Mouse (Mus musculus) CD4-positive, CD25-positive, alpha-beta regulatory T cell, adult 2 months (primary cell): Measurements from ENCODE around the gene Nnmt.

ENCODE experiments used
- DNase-seq: peaks from one replicate; pipeline ENCODE4 v3.0.0-alpha.2; 2012; ENCODE audit warnings: low read depth, low spot score

The Nnmt gene

DNA sequence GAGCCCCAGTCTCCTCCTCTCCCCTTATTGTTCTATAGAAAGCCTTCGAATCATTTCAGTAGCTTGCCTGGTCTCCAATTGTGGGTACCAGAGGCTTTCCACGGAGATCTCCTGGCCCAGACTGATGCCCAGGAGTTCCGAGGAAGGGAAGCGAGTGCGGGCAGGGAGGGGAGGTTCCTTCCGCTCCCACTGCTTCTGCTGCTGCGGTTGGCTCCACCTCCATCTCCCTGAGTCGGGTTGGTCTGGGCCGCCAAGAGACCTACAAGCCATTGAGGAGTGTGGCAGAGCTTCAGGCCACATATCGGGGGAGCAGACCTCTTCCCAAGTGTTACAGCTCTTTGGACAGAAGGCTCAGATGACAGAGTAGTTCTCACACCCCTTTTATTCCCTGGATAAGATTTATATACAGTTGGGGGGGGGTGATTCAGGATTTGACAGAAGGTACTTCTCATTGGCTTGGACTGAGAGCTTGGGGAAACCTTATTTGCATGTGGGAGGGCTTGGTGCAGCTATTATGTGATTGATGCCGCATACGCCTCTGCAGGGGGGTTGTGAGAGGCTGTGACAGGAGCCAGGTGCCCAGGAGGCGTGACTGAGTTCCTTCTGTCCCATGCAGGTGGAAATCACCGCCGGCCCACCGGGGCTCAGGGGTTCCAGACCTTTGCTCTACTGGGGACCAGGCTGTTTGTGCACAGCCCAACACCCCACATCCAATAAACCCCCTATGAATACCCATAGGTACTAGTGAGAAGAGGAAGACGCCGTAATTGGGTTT, 30.8 kb upstream of the Nnmt start:
- DNase-seq = no peak

- DNase-seq = no peak
Observed at GRCm38 (mm10) chr9:48633147-48633546, 28.2 kb upstream of the Nnmt start.

DNA sequence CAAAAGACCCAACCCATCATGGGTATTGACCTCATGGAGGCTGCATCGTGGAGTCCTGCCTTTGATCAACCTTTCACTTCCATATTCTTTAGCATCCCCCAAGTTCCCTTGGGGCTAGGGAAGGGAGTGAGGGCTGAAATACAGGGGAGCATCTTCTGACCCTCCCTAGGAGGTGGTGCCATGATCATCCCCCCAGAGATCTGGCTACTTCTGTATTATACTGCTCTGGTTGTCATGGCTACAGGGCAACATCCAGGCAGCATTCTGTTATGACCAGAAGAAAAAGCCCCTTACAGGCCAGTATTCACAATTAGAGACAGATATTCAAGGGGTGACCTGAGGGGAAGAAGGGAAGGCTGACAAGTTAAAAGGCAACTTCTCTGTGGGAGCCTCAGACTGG, 14.3 kb upstream of the Nnmt start:
- no peak for DNase-seq

- peak; percentile 75 for DNase-seq
Observed at GRCm38 (mm10) chr9:48618589-48618988, 13.6 kb upstream of the Nnmt start.

DNA sequence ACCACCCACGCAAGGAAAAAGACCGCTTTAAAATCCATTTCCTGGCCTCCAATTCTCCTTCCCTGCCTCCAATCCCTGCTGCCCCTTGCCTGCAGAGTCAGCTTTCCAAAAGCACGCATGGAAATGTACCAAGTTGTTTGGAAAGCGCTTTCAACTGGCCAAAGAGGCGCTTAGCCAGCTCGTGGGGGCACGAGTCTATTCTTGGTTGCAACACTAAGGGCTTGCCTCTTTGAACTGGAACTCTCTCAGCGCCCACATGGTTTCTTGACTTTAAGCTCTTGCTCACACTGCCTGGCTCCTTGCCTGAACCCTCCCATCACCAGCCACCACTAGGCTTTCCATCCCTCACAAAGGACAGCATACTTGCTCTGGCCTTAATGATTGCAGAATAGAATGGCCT, 13.2 kb upstream of the Nnmt start:
- DNase-seq = no peak

- no peak for DNase-seq
Observed at GRCm38 (mm10) chr9:48617511-48618010, 12.6 kb upstream of the Nnmt start.

DNA sequence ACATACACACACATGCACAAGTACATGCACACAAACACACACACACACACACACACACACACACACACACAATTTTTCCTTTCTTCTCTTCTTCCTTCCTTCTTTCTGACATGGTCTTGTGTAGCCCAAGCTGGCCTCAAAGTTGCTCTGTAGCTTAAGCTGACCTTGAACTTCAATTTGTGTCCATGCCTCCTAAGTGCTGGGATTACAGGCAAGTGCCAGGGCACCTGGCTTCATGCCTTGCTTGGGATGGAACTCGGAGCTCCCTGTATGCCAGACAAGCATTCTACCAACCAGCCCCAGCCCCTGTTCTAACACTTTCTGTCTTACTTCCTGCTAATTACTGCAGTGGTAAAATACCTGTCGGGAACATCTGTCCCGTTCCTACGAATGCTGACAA, 8.3 kb upstream of the Nnmt start:
- no peak for DNase-seq

DNA sequence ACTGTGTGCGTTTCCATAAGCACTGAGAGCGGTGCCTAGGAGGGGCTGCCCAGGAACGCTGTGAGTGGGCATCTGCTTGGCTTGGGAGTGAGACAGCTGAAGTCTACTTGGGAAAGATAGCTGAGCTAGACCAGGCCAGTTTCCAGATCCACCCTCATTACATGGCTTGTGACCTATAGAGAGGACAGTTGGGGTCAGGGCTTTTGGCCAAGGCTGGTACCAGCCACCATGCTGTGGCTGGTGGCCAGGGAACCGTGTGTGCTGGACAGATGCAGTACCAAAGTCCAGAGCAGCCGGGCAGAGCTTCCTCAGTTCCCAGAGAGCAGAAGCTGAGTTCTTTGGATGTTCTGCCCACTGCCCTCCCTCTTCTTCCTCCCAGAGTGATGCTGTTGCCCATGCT, 7.6 kb upstream of the Nnmt start:
- DNase-seq = no peak

- no peak for DNase-seq
Observed at GRCm38 (mm10) chr9:48611032-48611431, 6.1 kb upstream of the Nnmt start.

DNA sequence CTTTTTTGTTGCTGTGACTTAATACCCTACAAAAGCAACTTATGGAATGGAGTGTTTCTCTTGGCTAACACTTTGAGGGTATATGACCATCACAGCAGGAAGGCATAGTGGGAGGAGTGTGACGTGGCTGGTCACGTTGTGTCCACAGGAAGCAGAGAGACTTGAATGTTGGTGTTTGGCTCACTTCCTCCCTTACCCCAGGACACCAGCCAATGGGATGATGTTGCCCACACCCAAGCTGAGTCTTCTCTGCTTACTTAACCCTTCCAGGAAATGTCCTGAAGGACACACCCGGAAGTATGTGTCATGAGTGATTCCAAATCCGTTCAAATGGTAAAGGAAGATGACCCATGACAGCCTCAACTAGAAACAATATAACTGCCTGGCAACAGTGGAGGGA, 4.8 kb upstream of the Nnmt start:
- DNase-seq = no peak

GRCm38 (mm10) chr9:48607417-48607816, 2.5 kb upstream of the Nnmt start:
- no peak for DNase-seq

- DNase-seq = no peak
Observed at GRCm38 (mm10) chr9:48606171-48606570, 1.2 kb upstream of the Nnmt start.

- no peak for DNase-seq
Observed at GRCm38 (mm10) chr9:48605697-48606096, 744 bp upstream of the Nnmt start.

- no peak for DNase-seq
Observed at GRCm38 (mm10) chr9:48604226-48604625, 727 bp downstream of the Nnmt start.

- no peak for DNase-seq
Observed at GRCm38 (mm10) chr9:48600881-48601280, 4.1 kb downstream of the Nnmt start.

DNA sequence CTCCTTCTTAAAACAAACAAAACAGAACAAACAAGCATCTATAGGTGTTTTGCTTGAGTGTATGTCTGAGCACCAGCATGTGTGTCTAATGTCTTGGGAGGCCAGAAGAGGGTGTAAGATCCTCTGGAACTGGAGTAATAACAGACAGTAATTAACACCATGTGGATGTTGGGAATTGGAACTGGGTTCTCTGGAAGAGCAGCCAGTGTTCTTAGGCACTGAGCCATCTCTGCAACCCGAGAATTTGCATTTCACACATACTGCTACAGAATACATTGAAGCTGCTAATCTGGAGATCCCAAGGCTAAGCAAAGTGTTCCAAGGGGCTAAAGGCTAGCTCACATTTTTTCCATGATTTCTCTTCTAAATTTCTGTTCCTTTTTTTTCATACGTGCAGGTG, 4.9 kb downstream of the Nnmt start:
- DNase-seq = no peak

GRCm38 (mm10) chr9:48597494-48597893, 7.5 kb downstream of the Nnmt start:
- DNase-seq = no peak

DNA sequence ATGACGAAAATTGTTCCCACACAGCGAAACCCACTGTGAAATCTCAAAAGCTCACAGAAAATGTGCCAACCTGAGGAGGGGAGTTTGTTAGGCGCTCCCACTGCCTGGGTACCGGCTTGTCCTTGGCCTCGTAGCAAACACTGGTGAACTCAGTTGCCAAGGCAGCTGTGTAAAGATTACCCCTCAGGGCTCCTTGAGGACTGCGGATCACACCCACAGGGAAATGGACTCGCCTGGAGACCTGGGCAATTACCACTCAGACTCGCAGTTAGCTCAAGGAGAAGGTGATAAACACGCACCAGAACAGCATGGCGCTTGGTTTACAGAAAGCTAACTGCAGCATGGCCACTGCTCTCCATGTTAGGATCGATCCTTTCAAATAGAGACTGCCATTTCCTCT, 8.0 kb downstream of the Nnmt start:
- DNase-seq = no peak

DNA sequence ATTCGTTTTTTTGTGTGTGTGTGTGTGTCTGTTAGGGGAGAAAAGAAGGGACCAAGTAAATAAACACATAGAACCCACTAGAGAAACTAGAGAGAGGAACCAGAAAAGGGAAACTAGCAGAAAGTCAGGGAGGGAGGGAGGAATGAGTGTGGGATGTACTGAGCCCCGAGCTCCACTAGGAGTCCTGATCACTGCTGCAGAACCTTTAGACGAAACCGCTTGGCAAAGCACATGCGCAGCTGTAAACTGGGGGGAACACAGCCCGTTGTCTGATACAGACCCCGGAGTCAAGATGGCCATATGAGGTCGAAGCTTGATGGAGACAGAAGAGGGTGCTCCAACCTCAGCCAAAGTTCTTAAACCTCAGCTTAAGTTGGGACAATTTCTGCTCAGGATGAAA, 11.0 kb downstream of the Nnmt start:
- DNase-seq = no peak

DNA sequence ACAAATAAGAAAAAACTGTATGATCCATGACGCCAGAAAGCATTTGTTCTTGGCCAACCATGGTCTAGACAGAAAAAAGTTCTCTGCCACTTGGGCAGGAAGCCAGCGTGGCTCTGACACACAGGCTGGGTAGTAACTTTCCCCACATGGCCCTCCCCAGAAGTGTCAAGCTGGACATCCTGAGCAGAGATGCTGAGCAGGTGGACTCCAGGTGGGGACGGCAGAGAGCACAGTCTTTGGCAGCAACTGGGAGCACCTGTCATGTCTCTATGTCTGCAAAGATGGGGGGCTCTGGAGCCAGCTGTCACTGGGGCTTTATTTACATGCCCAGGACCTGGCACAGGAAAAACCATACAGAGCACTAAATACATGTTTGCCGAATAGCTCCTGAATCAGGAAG, 14.3 kb downstream of the Nnmt start:
- no peak for DNase-seq

DNA sequence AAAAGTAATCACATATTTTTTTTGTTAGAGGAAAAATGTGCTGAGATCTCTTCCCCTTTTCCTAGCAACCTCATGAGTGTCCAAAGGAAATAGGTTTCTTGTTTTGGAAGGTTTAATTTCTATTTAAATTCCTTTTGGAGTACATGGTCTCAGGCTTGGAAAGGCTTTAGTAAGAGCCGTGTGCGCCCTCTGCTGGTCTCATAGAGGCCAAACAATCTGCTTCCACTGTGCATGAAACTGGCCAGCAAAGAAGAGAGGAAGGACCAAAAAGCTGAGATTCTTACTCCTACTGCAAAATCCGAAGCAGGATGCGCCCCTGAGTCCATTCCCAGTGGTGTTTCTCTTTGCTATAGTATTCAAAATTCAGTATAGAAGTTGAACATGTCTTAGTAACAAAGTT, 18.6 kb downstream of the Nnmt start:
- DNase-seq = peak; percentile 87

DNA sequence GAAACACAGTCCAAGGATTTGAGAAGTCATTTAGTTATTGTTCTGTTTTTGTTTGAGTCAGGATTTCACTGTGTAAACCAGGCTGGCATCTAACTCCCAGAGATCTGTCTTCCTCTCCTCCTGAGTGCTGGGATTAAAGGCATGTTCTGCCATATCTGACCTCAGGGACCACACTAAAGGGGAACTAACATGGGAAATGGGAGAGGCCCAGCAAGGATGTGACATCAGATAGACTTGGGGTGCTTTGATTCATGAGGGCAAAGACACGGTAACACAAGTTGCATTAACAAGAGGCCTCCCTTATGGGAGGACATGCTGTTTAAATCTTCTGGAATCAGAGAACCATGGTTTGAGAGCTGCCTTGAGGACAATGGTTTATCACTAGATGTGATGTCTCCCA, 24.1 kb downstream of the Nnmt start:
- no peak for DNase-seq

DNA sequence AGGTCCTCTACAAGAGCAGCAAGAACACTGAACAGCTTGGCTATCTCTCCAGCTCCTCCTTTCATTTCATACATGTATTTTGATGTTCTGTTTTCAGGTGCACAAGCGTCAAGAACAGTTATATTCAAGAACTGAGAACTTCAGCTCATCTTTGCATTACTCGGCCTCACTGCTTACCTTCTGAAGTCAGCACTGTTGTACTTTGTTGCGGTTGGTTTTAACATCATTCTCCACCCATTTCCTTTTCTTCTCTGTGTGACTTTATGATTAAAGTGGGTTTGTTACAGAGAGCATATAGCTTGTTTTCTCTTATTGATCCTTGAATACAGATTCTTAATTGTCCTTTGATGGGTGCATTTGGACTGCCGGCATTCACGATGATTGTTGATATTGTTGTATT, 42.6 kb downstream of the Nnmt start:
- peak; percentile 64 for DNase-seq
